In the genomic region with DNA sequence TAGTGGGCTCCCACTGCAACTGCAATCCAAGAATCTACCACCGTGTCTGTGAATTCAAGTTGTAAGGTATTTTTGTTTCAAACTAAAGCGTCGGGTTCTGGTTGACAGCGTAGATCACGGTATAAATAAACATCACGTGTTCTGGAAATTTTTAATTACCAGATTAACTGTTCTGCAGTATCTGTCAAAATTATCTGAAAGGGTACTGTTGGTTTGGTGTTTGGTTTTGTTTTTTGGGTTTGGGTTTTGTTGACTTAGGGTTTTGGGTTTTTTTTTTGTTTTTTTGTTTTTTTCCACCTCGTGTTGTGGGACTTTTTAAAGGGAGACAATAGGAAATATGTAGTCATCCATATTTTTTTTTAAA, we compare ENCODE assay signal across 8 mouse cellular contexts. TPM values are rescaled to one million over a fixed set of nuclear protein-coding genes. Genes with fewer than 3 reads are reported as not detected.
DNase-seq lines count a peak whose midpoint lies in the region; ATAC-seq and TF ChIP-seq lines count a peak whose summit lies in the region.

No protein-coding gene starts in this region.

- under 1% methylated on average over 7 of the region's 7 CpGs for WGBS in cerebellum, adult 2 months
- 3% methylated on average over 7 of the region's 7 CpGs for WGBS in limb, embryonic 11.5 days
- WGBS in stomach, embryonic 14.5 days, result under 1% methylated on average over 7 of the region's 7 CpGs

- no peak for DNase-seq in cerebellum, adult 2 months
- no peak for DNase-seq in cerebellum, postnatal 14 days
- DNase-seq in limb, embryonic 11.5 days (ENCODE audit: low spot score), result no peak
- no peak for DNase-seq in gastrocnemius, adult 18-20 months (ENCODE audit: low spot score)
- DNase-seq in gastrocnemius, postnatal 10 days, result no peak

- H3K9me3 ChIP-seq in megakaryocyte, embryonic 14.5 days, result no peaks in the 10 kb centered on the region
- no peaks in the 10 kb centered on the region for H3K9me3 ChIP-seq in limb, embryonic 11.5 days (ENCODE audit: control insufficient read depth, low read length)
- H3K9me3 ChIP-seq in stomach, embryonic 14.5 days (ENCODE audit: control insufficient read depth, low read depth, low read length), result no peaks in the 10 kb centered on the region

- no peaks in the 10 kb centered on the region for H3K36me3 ChIP-seq in megakaryocyte, embryonic 14.5 days (replicated peaks; ENCODE audit: low read length)
- H3K36me3 ChIP-seq in limb, embryonic 11.5 days (ENCODE audit: control insufficient read depth, insufficient read depth, low read length), result no peaks in the 10 kb centered on the region
- no peaks in the 10 kb centered on the region for H3K36me3 ChIP-seq in stomach, embryonic 14.5 days (ENCODE audit: control insufficient read depth, insufficient read depth, low read length)

- H3K27ac ChIP-seq in cerebellum, adult 2 months (ENCODE audit: insufficient read depth, low read length), result no peak overlapping the region
- H3K27ac ChIP-seq in limb, embryonic 11.5 days (replicated peaks; ENCODE audit: low read depth, low read length), result no peak overlapping the region
- H3K27ac ChIP-seq in stomach, embryonic 14.5 days (ENCODE audit: low read length), result no peak overlapping the region; the same call in 1 of the 2 replicates

- no peak overlapping the region; the same call in 1 of the 2 replicates for H3K9ac ChIP-seq in limb, embryonic 11.5 days (ENCODE audit: low read length)
- H3K9ac ChIP-seq in stomach, embryonic 14.5 days (replicated peaks; ENCODE audit: low read depth, low read length), result peak overlapping the region; percentile 95

- no peak for TF ChIP-seq POLR2A in cerebellum, adult 2 months (IDR thresholded peaks at IDR 0.05; ENCODE audit: borderline replicate concordance, insufficient read depth, low read length)

- no peaks in the 10 kb centered on the region for H3K27me3 ChIP-seq in cerebellum, adult 2 months (ENCODE audit: control insufficient read depth, insufficient read depth, low read length)
- no peaks in the 10 kb centered on the region for H3K27me3 ChIP-seq in megakaryocyte, embryonic 14.5 days (replicated peaks)
- no peaks in the 10 kb centered on the region for H3K27me3 ChIP-seq in limb, embryonic 11.5 days (ENCODE audit: control insufficient read depth, insufficient read depth, low read length)
- H3K27me3 ChIP-seq in stomach, embryonic 14.5 days (ENCODE audit: control insufficient read depth, insufficient read depth, low read length), result no peaks in the 10 kb centered on the region

- no peak for ATAC-seq in megakaryocyte, adult 5-6 weeks (ENCODE audit: poor library complexity, severe bottlenecking)
- no peak for ATAC-seq in limb, embryonic 11.5 days (ENCODE audit: insufficient number of reproducible peaks, low FRiP score, low TSS enrichment, low read depth)
- ATAC-seq in stomach, embryonic 14.5 days (ENCODE audit: insufficient number of reproducible peaks, insufficient read depth, low FRiP score, low read depth), result no peak

- H3K4me2 ChIP-seq in limb, embryonic 11.5 days (ENCODE audit: low read depth, severe bottlenecking), result peak overlapping the region; percentile 69
- peak overlapping the region; percentile 74 for H3K4me2 ChIP-seq in stomach, embryonic 14.5 days (replicated peaks; ENCODE audit: low read depth, low read length)

- TF ChIP-seq CTCF in cerebellum, adult 2 months (IDR thresholded peaks at IDR 0.05; ENCODE audit: borderline replicate concordance, insufficient read depth, low read depth, low read length), result no peak

- H3K4me1 ChIP-seq in cerebellum, adult 2 months (ENCODE audit: control insufficient read depth, insufficient read depth, low read length), result peaks cover 8% of the 10 kb centered on the region
- peaks cover 53% of the 10 kb centered on the region for H3K4me1 ChIP-seq in megakaryocyte, embryonic 14.5 days
- peaks cover 20% of the 10 kb centered on the region for H3K4me1 ChIP-seq in limb, embryonic 11.5 days (ENCODE audit: control insufficient read depth, insufficient read depth, low read length)
- peaks cover 16% of the 10 kb centered on the region for H3K4me1 ChIP-seq in stomach, embryonic 14.5 days (ENCODE audit: control insufficient read depth, insufficient read depth, low read length)

- H3K4me3 ChIP-seq in cerebellum, adult 2 months (replicated peaks; ENCODE audit: insufficient read depth, low read depth, low read length), result peak overlapping the region; percentile 59
- H3K4me3 ChIP-seq in megakaryocyte, embryonic 14.5 days (replicated peaks), result peak overlapping the region; percentile 98
- H3K4me3 ChIP-seq in limb, embryonic 11.5 days (ENCODE audit: low read depth, low read length), result peak overlapping the region; percentile 95
- peak overlapping the region; percentile 94 for H3K4me3 ChIP-seq in stomach, embryonic 14.5 days (ENCODE audit: low read depth, low read length)

RNA-seq across cellular contexts. Expression of a gene that starts 0.7 kb away (rescaled TPM):
- 29.0 and 29.7 TPM in 2 replicates for polyA plus RNA-seq in cerebellum, adult 2 months (2012; rRNA removed)
- polyA plus RNA-seq in megakaryocyte, embryonic 14.5 days (2012; ENCODE audit: insufficient read depth, low replicate concordance), result 0.64 and 0.81 TPM in 2 replicates
- 23.5 and 25.0 TPM in 2 replicates for total RNA-seq in megakaryocyte, adult 5-6 weeks (2015)
- 31.1 and 32.4 TPM in 2 replicates for total RNA-seq in megakaryocyte, adult 5-6 weeks (2017)
- polyA plus RNA-seq in limb, embryonic 11.5 days (2014; fragmentation: Nextera tagmentation; extraction: Ambion mirVana), result 16.1 and 16.9 TPM in 2 replicates
- 14.4 and 23.1 TPM in 2 replicates for polyA plus RNA-seq in stomach, embryonic 14.5 days (2014; fragmentation: Nextera tagmentation; extraction: Ambion mirVana)
- 10 to 100 TPM; 45.9 to 48.8 TPM for total RNA-seq in gastrocnemius, adult 18-20 months (2021)
- total RNA-seq in gastrocnemius, postnatal 10 days (2021), result 10 to 100 TPM; 46.5 to 52.0 TPM

RNA-seq across cellular contexts. Expression of a gene that starts 32.3 kb away (rescaled TPM):
- 43.8 and 44.8 TPM in 2 replicates for polyA plus RNA-seq in cerebellum, adult 2 months (2012; rRNA removed)
- 4.0 and 5.0 TPM in 2 replicates for polyA plus RNA-seq in megakaryocyte, embryonic 14.5 days (2012; ENCODE audit: insufficient read depth, low replicate concordance)
- total RNA-seq in megakaryocyte, adult 5-6 weeks (2015), result 2.3 and 2.4 TPM in 2 replicates
- total RNA-seq in megakaryocyte, adult 5-6 weeks (2017), result 0.53 and 0.77 TPM in 2 replicates
- polyA plus RNA-seq in limb, embryonic 11.5 days (2014; fragmentation: Nextera tagmentation; extraction: Ambion mirVana), result 5.9 and 7.6 TPM in 2 replicates
- 10.1 and 10.6 TPM in 2 replicates for polyA plus RNA-seq in stomach, embryonic 14.5 days (2014; fragmentation: Nextera tagmentation; extraction: Ambion mirVana)
- 1 to 10 TPM; 7.4 to 7.8 TPM for total RNA-seq in gastrocnemius, adult 18-20 months (2021)
- total RNA-seq in gastrocnemius, postnatal 10 days (2021), result 10 to 100 TPM; 11.2 to 13.2 TPM
